Mouse (Mus musculus) myocyte (in vitro differentiated cells): ENCODE data around the gene Actr1b.

Source experiments
- MAX ChIP-seq: IDR thresholded peaks from one replicate; pipeline ENCODE4 v1.6.1; 2011; ENCODE audit warnings: low read depth, mild to moderate bottlenecking, control low read depth
- MYOG ChIP-seq, 3 experiments: IDR thresholded peaks; one replicate each; pipeline ENCODE4 v1.6.1; 2011; ENCODE audit warnings: control low read depth in 2 of 3, low read depth in 2 of 3, mild to moderate bottlenecking in 2 of 3; ENCODE audit not compliant: insufficient read length in 2 of 3, control insufficient read depth in 1 of 3, insufficient read depth in 1 of 3
- POLR2A ChIP-seq: IDR thresholded peaks from one replicate; pipeline ENCODE4 v1.6.1; 2011; ENCODE audit warnings: low read depth, mild to moderate bottlenecking, control low read depth, moderate library complexity; ENCODE audit not compliant: insufficient read length

GRCm38 (mm10) chr1:36683810-36684467, 30.3 kb downstream of the Actr1b start:
- TF ChIP-seq POLR2A (no peak), MYOG (IDR thresholded peaks at IDR 0.05; ENCODE audit: control insufficient read depth in 1 of 3, insufficient read depth in 1 of 3, insufficient read length in 2 of 3, low read depth in 2 of 3) (no peak), MAX (no peak)
